Mouse (Mus musculus) adrenal gland (tissue): Measurements from ENCODE around the gene Tmem150a.

ENCODE experiments used
- intact Hi-C: fragments of 180-260 bp; cut with DNase I; formaldehyde crosslinking; loops from one replicate; pipeline ENCODE4 v1.15.1; 2025

The Tmem150a gene

GRCm38 (mm10) chr6:72392341-72392740 lies 37.1 kb downstream of the Tmem150a start:
- intact Hi-C loops: no loop called here

GRCm38 (mm10) chr6:72396837-72397251 lies 41.6 kb downstream of the Tmem150a start:
- intact Hi-C loops: no loop called here

- intact Hi-C loops: no loop called here
Measured at GRCm38 (mm10) chr6:72399967-72400366, 44.7 kb downstream of the Tmem150a start.

- intact Hi-C loops: no loop called here
Measured at GRCm38 (mm10) chr6:72401875-72402274, 46.6 kb downstream of the Tmem150a start.

GRCm38 (mm10) chr6:72405356-72405755 lies 50.1 kb downstream of the Tmem150a start:
- intact Hi-C loops: loop anchor here (5.0 kb wide), 1 partner anchor 43 kb away; no protein-coding TSS in a partner anchor

GRCm38 (mm10) chr6:72407119-72407518 lies 51.9 kb downstream of the Tmem150a start:
- intact Hi-C loops: loop anchor here (5.0 kb wide), 1 partner anchor 45 kb away; no protein-coding TSS in a partner anchor
